Mouse (Mus musculus) liver, embryonic 14.5 days (tissue): ENCODE data around the gene Ssb.

Source experiments
- CTCF ChIP-seq: IDR thresholded peaks from 2 replicates; pipeline ENCODE4 v1.5.1; 2016; ENCODE audit warnings: antibody characterized with exemption, low read depth, control low read depth
- EP300 ChIP-seq: IDR thresholded peaks from 2 replicates; pipeline ENCODE4 v1.6.1; 2016; ENCODE audit warnings: antibody characterized with exemption, low read depth

DNA sequence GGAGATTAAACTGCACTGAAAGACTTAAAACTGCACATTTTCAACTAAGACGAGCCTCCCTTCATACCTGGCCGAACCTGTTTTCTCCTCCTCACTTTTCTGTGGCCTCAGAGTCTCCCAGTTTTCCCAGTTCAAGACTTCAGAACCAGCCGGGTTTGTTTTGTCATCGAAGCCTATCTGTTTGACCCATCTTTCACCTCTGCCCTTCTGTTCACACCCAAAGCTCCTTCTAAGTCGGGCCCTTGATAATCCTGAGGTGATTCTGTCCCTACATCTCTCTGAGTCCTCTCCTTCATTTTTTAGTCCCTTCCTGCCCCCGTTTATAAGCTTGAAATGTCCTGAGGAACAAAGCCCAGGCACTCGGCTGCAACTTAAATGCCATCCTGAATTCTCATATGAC lies 33.3 kb upstream of the Ssb start:
- TF ChIP-seq CTCF (no peak), EP300 (no peak)
